Mouse (Mus musculus) intestine, embryonic 14.5 days (tissue): ENCODE measurements around the gene AI854703. TPM values are rescaled to one million over a fixed set of nuclear protein-coding genes. Genes with fewer than 3 reads are reported as not detected.

Experiments used
- ATAC-seq: fragments of 200-750 bp; cut with Nextera tagmentation; replicated peaks from 2 replicates; pipeline ENCODE4 v1.8.0; 2017; ENCODE audit warnings: low read depth, moderate number of reproducible peaks, moderate TSS enrichment, moderate library complexity; ENCODE audit not compliant: low FRiP score, low TSS enrichment
- DNase-seq: peaks from one replicate; pipeline ENCODE4 v3.0.0-alpha.2; 2018; ENCODE audit warnings: low spot score
- H3K27ac ChIP-seq: fragments of 300-500 bp; sonication (generic); 2 replicates; pipeline ENCODE4 v1.5.1; 2014; ENCODE audit warnings: low read depth, mild to moderate bottlenecking, control low read depth
- H3K27me3 ChIP-seq: fragments of 300-500 bp; sonication (generic); replicated peaks from 2 replicates; pipeline ENCODE4 v1.6.1; 2014; ENCODE audit warnings: low read length, control low read depth; ENCODE audit not compliant: control insufficient read depth, insufficient read depth
- H3K36me3 ChIP-seq: fragments of 300-500 bp; sonication (generic); 2 replicates; pipeline ENCODE4 v1.6.1; 2014; ENCODE audit warnings: low read length, control low read depth; ENCODE audit not compliant: control insufficient read depth, insufficient read depth
- H3K4me1 ChIP-seq: fragments of 300-500 bp; sonication (generic); replicated peaks from 2 replicates; pipeline ENCODE4 v1.6.1; 2014; ENCODE audit warnings: low read length, control low read depth, mixed read lengths; ENCODE audit not compliant: control insufficient read depth, insufficient read depth
- H3K4me2 ChIP-seq: fragments of 300-500 bp; sonication (generic); 2 replicates; pipeline ENCODE4 v1.6.1; 2014; ENCODE audit warnings: low read length
- H3K4me3 ChIP-seq: fragments of 300-500 bp; sonication (generic); 2 replicates; pipeline ENCODE4 v1.5.1; 2014; ENCODE audit warnings: low read depth, low read length, control low read depth, mixed read lengths
- H3K9ac ChIP-seq: fragments of 300-500 bp; sonication (generic); 2 replicates; pipeline ENCODE4 v1.6.1; 2014; ENCODE audit warnings: mild to moderate bottlenecking, low read length
- H3K9me3 ChIP-seq: fragments of 300-500 bp; sonication (generic); 2 replicates; pipeline ENCODE4 v1.6.1; 2016; ENCODE audit warnings: low read length, control low read depth; ENCODE audit not compliant: control insufficient read depth
- WGBS: fragments of 180-500 bp; shearing (Covaris S2); extraction: QIAGEN DNeasy Blood & Tissue Kit; methylation state at CpG from one replicate; pipeline ENCODE4 v1.1.7; 2014; 5-methylcytosine and 5-hydroxymethylcytosine counted together
- polyA plus RNA-seq: library from polyadenylated mRNA; unstranded; fragments of >200 nt; fragmentation: Nextera tagmentation; extraction: Ambion mirVana; gene quantifications from 2 replicates; pipeline ENCODE4 v1.2.1, GENCODE M21; 2014

The AI854703 gene
- polyA plus RNA-seq, 1 experiment from 2014 or later, result 0.70 TPM

DNA sequence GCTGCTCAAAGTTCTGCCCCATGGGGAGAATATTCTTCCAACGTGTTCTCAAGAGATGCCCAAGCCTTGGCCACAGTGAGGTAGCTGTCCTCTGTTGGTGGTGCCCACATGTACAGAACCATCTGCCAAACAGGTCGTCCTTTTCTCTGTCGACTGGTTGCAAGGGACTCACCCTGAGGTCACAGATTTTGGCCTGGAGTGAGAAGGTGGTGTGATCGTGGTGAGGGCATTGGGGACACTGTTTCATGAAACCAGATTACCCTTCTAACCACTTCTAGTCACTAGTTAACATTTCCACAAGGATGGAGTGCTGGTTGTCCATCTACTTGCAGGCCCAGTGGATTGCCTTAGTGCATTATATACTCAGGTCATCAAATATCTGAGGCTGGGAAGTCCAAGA is 22.2 kb downstream of the AI854703 start:
- no peak overlapping the region for H3K27ac ChIP-seq
- H3K36me3 ChIP-seq, result no peaks in the 10 kb centered on the region
- H3K4me2 ChIP-seq, result no peak overlapping the region
- H3K9ac ChIP-seq, result no peak overlapping the region
- no peaks in the 10 kb centered on the region for H3K9me3 ChIP-seq
- 0 out of 2 replicates have a peak, but pooled peaks cover 3% of the 10 kb centered on the region for H3K4me1 ChIP-seq
- WGBS, result 88% methylated on average over 4 of the region's 4 CpGs
- no peak overlapping the region for H3K4me3 ChIP-seq
- DNase-seq (no peak), ATAC-seq (no peak)
- H3K27me3 ChIP-seq, result no peaks in the 10 kb centered on the region

DNA sequence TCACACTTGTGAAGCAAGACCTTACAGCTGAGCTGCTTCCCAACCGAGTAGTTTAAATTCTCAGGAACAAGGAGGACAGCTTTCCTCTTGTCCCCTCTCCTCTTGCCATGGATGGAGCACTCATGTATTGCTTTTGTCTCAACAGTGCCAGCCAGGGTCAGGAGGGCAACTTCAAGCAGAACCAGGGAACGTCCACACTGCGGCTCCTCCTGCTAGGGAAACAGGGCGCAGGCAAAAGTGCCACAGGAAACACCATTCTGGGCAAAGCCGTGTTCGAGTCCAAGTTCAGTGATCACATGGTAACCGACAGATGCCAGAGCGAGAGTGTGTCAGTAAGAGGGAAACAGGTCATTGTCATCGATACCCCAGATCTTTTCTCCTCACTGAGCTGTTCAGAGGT is 23.5 kb downstream of the AI854703 start:
- Histone ChIP-seq H3K36me3 (no peaks in the 10 kb centered on the region), H3K9ac (no peak overlapping the region), H3K4me3 (no peak overlapping the region), H3K4me2 (no peak overlapping the region), H3K4me1 (0 out of 2 replicates have a peak, but pooled peaks cover 3% of the 10 kb centered on the region), H3K9me3 (no peaks in the 10 kb centered on the region), H3K27me3 (no peaks in the 10 kb centered on the region), H3K27ac (no peak overlapping the region)
- ATAC-seq (no peak), DNase-seq (no peak)
- WGBS, result 86% methylated on average over 9 of the region's 9 CpGs

DNA sequence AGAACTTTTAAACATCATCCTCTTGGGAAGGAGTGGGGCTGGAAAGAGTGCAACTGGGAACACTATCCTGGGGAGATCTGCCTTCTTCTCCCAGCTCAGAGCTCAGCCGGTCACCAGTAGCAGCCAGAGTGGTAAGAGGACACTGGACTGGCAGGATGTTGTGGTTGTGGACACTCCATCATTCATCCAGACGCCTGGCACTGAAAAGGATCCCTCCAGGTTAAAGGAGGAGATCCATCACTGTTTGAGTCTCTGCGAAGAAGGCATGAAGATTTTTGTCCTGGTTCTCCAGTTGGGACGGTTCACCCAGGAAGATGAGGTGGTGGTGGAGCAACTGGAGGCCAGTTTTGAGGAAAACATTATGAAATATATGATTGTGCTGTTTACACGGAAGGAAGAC is 32.2 kb downstream of the AI854703 start:
- ATAC-seq, result no peak
- Histone ChIP-seq H3K27ac (no peak overlapping the region), H3K4me3 (no peak overlapping the region), H3K4me1 (no peaks in the 10 kb centered on the region), H3K9me3 (no peaks in the 10 kb centered on the region), H3K36me3 (no peaks in the 10 kb centered on the region), H3K9ac (no peak overlapping the region), H3K27me3 (no peaks in the 10 kb centered on the region), H3K4me2 (no peak overlapping the region)
- DNase-seq, result no peak
- WGBS, result 65% methylated on average over 5 of the region's 5 CpGs

DNA sequence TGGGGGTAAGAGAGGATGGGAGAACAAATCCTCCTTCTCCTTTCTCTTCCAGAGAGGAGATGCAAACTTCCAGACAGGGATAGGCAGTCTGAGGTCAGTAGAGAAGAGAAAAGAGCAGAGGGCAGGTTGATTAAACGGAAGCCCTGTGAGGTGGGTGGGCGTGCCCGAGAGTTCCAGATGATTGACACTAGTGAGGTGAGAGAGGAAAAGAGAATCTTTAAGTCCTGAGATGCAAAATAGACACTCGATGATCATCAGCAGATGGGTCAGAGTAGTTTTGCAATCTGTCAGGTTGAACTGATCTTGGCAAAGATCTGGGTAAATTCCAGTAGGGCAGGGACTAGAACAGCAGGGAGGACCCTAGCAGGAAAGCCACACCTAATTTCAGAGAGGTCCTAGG is 38.2 kb downstream of the AI854703 start:
- 81% methylated on average over 4 of the region's 4 CpGs for WGBS
- no peaks in the 10 kb centered on the region for H3K9me3 ChIP-seq
- no peak for ATAC-seq
- no peaks in the 10 kb centered on the region for H3K4me1 ChIP-seq
- DNase-seq, result no peak
- H3K9ac ChIP-seq, result no peak overlapping the region
- H3K4me2 ChIP-seq, result no peak overlapping the region
- no peak overlapping the region for H3K27ac ChIP-seq
- H3K4me3 ChIP-seq, result no peak overlapping the region
- H3K27me3 ChIP-seq, result no peaks in the 10 kb centered on the region
- no peaks in the 10 kb centered on the region for H3K36me3 ChIP-seq

DNA sequence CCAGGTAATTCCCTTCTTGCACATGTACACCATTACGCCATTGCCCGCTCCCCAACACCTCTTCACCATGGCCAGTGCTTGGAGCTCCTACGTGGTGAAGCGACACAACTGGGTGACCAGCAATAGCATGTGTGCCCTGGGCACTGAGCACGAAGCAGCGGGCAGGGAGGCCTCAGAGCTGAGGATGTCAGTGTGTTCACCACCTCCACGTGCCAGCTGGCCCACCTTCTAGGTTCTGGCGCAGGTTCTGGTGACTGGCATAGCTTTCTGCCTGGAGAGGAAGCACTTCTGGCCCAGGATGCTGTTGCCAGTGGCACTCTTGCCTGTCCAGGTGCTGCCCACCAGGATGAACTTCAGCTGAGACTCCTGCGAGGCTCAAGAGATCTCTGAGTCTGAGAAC is 38.9 kb downstream of the AI854703 start:
- Histone ChIP-seq H3K4me2 (no peak overlapping the region), H3K27me3 (no peaks in the 10 kb centered on the region), H3K4me3 (no peak overlapping the region), H3K9ac (no peak overlapping the region), H3K4me1 (no peaks in the 10 kb centered on the region), H3K9me3 (no peaks in the 10 kb centered on the region), H3K27ac (peak overlapping the region; percentile 59), H3K36me3 (no peaks in the 10 kb centered on the region)
- WGBS, result 98% methylated on average over 9 of the region's 9 CpGs
- no peak for ATAC-seq
- DNase-seq, result no peak

DNA sequence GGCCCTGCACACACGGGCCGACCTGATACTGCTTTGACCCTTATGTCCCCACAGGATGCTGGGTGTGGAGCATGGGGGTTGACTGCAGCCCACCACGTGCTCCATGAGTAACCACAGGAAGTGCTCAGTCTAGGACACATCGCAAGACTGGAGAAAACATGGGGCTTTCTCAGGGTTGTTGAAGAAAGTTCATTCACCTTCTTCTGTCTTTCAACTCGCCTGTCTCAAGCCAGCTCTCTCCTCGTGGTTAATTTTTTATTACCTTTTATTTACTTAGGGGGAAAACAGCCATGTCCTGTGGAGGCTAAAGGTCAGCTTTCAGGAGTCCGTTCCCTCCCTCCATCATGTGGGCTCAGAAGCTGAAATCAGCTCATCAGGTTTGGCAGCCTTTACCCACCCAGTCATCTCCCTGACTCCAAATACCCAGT is 39.6 kb downstream of the AI854703 start:
- DNase-seq (peak; percentile 51), ATAC-seq (peak; percentile 88)
- Histone ChIP-seq H3K27ac (peak overlapping the region; percentile 59), H3K9ac (no peak overlapping the region), H3K4me2 (no peak overlapping the region; the same call in 1 of the 2 replicates), H3K4me1 (no peaks in the 10 kb centered on the region), H3K36me3 (no peaks in the 10 kb centered on the region), H3K4me3 (no peak overlapping the region), H3K9me3 (no peaks in the 10 kb centered on the region), H3K27me3 (no peaks in the 10 kb centered on the region)
- WGBS, result 15% methylated on average over 7 of the region's 7 CpGs

DNA sequence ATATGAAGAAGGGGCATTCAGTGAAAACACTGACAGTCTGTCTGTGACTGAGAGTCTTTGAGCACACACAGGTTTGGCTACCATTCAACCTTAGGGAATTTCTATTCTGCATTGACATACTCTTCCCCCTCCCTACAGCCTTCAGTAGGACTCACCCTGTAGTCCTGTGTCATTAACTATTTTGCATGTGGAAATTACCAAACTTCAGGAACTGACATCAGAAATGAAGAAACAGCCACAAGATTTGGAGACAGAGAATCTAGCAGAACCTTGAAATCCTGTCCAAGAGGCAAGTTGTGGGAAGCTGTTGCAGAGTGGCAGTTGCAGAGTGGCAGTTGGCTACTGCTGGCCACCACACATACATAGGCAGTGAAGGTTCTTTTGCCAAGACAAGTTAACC is 41.5 kb downstream of the AI854703 start:
- H3K4me1 ChIP-seq, result no peaks in the 10 kb centered on the region
- H3K9me3 ChIP-seq, result no peaks in the 10 kb centered on the region
- H3K36me3 ChIP-seq, result no peaks in the 10 kb centered on the region
- H3K4me2 ChIP-seq, result no peak overlapping the region
- H3K27ac ChIP-seq, result no peak overlapping the region
- no peak for DNase-seq
- ATAC-seq, result no peak
- no peak overlapping the region for H3K9ac ChIP-seq
- no peak overlapping the region for H3K4me3 ChIP-seq
- no peaks in the 10 kb centered on the region for H3K27me3 ChIP-seq

DNA sequence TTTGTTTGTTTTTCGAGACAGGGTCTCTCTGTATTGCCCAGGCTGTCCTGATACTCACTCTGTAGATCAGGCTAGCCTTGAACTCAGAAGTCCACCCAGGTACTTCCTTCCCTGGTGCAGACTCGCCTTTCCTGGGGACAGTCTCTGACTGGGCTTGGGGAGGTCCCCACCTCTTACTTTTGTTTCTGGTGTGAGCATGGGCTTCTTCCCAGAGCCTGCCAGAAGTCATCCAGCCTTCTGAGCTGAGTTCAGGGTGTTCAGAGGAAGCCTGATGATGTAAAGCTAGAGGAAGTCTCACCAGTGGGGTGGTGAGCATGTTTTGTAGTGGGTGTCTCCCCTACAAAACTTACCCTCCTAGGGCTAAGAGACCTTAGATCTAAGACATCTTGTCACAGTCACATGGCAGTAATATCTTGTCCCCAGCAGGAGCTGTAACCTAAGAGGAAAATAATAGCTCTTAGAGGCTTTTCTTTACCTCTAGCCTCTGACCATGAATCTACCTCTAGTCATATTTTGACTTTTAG is 42.9 kb downstream of the AI854703 start:
- WGBS, result 76% methylated on average over 2 of the region's 2 CpGs
- H3K36me3 ChIP-seq, result no peaks in the 10 kb centered on the region
- no peaks in the 10 kb centered on the region for H3K27me3 ChIP-seq
- DNase-seq (no peak), ATAC-seq (no peak)
- no peaks in the 10 kb centered on the region for H3K9me3 ChIP-seq
- H3K4me1 ChIP-seq, result no peaks in the 10 kb centered on the region
- no peak overlapping the region for H3K9ac ChIP-seq
- H3K27ac ChIP-seq, result no peak overlapping the region
- H3K4me2 ChIP-seq, result no peak overlapping the region
- H3K4me3 ChIP-seq, result no peak overlapping the region

DNA sequence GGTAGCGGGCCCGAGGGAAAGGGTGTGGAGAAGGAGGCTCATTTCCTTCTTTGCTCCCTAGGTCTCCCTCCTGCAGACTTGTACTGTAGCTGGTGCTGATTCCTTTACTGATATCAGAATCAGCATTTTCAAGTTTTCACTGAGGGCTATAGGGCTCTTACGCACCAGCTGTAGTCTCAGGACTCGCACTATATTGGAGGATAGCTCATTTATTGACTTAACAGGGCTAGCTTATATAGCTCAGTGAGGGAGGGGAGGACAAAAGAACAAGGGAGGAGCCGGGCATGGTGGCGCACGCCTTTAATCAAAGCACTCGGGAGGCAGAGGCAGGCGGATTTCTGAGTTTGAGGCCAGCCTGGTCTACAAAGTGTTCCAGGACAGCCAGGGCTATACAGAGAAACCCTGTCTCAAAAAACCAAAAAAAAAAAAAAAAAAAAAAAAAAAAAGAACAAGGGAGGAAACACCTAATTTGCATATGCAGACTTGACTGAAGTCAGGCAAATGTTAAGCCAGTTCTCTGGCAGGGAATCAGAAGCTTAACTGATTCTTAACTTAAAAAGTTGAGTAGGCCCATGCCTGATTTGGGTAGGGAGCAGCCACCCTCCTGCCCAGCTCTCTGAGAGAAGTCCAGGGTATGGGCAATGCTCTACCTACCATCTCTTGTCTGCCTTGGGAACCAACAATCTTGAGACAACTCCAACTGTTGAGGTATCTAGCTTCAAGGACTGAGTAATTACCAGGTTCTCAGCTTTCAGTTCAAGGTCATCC is 47.9 kb downstream of the AI854703 start:
- no peak overlapping the region for H3K9ac ChIP-seq
- H3K27ac ChIP-seq, result no peak overlapping the region
- peaks cover 5% of the 10 kb centered on the region; the same call in 1 of the 2 replicates for H3K36me3 ChIP-seq
- ATAC-seq, result no peak; the same call in 1 of the 2 replicates
- DNase-seq, result no peak
- H3K27me3 ChIP-seq, result no peaks in the 10 kb centered on the region
- peaks cover 10% of the 10 kb centered on the region; the same call in 1 of the 2 replicates for H3K4me1 ChIP-seq
- WGBS, result 94% methylated on average over 9 of the region's 9 CpGs
- no peak overlapping the region for H3K4me3 ChIP-seq
- H3K9me3 ChIP-seq, result no peaks in the 10 kb centered on the region
- H3K4me2 ChIP-seq, result no peak overlapping the region
